Mouse (Mus musculus): Measurements from ENCODE around the gene Phf19. TPM values are rescaled to one million over a fixed set of nuclear protein-coding genes. Genes with fewer than 3 reads are reported as not detected.

The Phf19 gene
- polyA plus RNA-seq (2015; fragmentation: Nextera tagmentation; extraction: Ambion mirVana) = 3.2 and 4.2 TPM in 2 replicates

DNA sequence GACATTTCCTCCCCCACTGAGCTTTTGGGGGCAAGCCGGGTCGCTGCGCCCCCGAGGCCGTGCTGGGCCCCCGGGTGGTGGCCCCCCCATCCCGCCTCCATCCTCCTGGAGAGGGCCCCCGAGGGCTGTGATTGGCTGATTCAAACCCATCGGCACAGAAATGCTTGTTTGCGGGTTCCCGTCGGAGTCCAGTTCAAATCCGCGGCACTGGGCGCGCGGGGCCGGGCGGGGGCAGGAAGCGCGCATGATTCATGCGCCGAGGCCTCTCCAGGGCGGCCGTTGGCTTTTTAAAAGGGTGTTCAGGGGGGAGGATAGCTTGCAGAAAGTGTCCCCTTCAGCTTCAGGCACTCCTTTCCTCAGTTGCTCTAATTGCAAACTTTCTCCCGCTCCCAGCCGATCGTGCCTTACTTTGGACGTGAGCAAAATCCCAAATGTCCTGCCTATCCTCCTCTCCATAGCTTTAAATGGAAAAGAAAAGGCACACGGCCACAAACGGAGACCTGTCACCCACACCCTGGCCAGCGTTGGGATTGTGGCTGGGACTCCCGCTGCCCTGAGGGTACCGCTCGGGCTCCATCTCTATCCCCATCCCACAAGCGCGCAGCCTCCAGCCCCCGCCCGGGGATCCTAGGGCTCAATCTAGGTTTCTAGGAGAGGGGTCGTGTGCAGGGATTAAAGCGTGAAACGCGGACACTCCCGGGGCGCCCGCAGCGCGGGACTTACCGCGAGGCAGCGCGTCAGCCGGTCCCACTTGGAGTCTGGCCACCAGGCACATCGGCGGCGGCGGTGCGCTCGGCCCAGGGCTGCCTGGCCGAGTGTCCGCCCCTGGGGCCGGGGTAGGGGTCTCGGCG lies at the start of gene Phf19:
Phf19 (minus strand) TSS at position 809 of the 851 bp plus-strand sequence.
- Histone ChIP-seq H3K4me2 (peak within 1 kb of the TSS; percentile 97), H3K9me3 (no peaks in the 10 kb centered on the region), H3K4me3 (peak within 1 kb of the TSS; percentile 62), H3K27ac (peak within 1 kb of the TSS; percentile 18; the same call in 1 of the 2 replicates), H3K9ac (peak within 1 kb of the TSS; percentile 54), H3K4me1 (peaks cover 24% of the 10 kb centered on the region), H3K27me3 (peaks cover 18% of the 10 kb centered on the region), H3K36me3 (no peaks in the 10 kb centered on the region; the same call in 1 of the 2 replicates)
- ATAC-seq (ENCODE audit: borderline replicate concordance, extremely low read depth, low FRiP score, low TSS enrichment) = peak; percentile 43; the same call in 1 of the 2 replicates
- under 1% methylated on average over 64 of the region's 64 CpGs for WGBS

DNA sequence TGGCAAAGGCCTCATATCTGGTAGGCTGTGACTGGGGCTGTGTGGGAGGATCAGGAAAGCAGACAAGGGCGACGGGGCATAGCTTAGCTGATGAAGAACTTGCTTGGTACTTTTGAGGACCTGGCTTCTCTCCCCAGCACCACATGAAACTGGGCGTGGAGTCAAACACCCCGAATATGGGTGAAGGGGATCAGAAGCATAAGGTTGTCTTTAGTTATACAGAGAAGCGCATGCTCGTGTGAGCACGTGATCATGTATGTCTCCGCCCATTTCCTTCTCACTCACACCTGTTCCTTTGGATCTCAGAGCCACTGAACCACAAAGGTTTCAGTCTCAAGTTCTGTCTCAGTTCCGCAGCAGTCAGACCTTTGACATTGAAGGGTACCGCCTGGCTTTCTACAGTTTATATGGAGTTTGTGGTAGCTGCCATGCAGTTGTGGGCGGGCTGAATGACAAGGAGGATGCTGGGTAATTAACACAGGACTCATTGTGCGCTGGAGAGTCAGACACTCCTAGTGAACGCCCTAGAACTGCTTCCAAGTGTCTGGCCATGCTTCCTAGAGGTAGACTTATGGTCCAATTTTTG lies 49.6 kb upstream of the Phf19 start:
- H3K9ac ChIP-seq = no peak overlapping the region
- H3K27ac ChIP-seq = no peak overlapping the region
- WGBS = 58% methylated on average over 13 of the region's 13 CpGs
- H3K36me3 ChIP-seq = no peaks in the 10 kb centered on the region
- H3K4me3 ChIP-seq = no peak overlapping the region
- H3K9me3 ChIP-seq = no peaks in the 10 kb centered on the region
- no peak overlapping the region for H3K4me2 ChIP-seq
- no peak for ATAC-seq (ENCODE audit: borderline replicate concordance, extremely low read depth, low FRiP score, low TSS enrichment)
- peaks cover 25% of the 10 kb centered on the region for H3K4me1 ChIP-seq
- no peaks in the 10 kb centered on the region for H3K27me3 ChIP-seq

DNA sequence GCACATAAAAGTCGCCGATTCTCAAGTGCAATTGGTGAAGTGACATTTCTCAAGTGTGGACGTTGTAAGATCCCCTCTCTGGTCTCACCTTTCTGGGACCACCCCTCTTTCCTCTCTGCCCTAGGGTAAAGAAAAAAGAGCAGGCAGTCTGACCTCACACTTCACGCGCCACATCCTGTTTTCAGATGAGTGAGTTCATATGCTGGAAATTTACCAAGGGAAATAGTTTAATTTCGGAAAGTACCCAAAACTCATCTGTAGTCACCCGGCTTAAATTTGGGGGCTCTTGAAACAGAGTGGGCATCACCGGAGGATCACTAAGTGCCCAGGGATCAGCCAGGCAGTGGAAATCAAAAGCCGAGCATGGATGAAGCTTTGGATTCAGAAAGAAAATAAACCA lies 49.1 kb upstream of the Phf19 start:
- 65% methylated on average over 9 of the region's 9 CpGs for WGBS
- H3K36me3 ChIP-seq = no peaks in the 10 kb centered on the region
- no peak overlapping the region for H3K9ac ChIP-seq
- H3K27me3 ChIP-seq = no peaks in the 10 kb centered on the region
- no peak overlapping the region for H3K4me2 ChIP-seq
- H3K27ac ChIP-seq = no peak overlapping the region
- ATAC-seq (ENCODE audit: borderline replicate concordance, extremely low read depth, low FRiP score, low TSS enrichment) = no peak
- H3K4me1 ChIP-seq = peaks cover 25% of the 10 kb centered on the region
- no peaks in the 10 kb centered on the region for H3K9me3 ChIP-seq
- no peak overlapping the region for H3K4me3 ChIP-seq

DNA sequence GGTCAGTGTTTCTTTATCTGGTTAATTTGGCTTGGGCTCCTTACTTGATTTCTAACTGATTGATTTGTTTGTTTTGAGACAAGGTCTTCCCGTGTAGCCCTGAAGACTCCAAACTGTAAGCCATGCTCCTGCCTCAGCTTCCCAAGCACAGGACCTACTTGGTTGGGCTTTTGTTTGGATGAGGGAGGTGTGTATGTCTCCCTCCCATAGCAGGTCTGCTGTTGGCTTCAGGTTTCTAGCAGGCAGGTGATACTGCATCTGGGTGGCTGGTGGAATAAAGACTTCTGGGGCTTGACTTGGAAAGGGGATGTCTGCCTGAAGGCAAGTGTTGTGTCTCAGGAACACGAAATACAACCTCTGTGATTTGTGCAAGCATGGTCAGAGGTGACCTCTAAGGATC lies 48.4 kb upstream of the Phf19 start:
- Histone ChIP-seq H3K4me3 (no peak overlapping the region), H3K9me3 (no peaks in the 10 kb centered on the region), H3K4me2 (no peak overlapping the region), H3K36me3 (no peaks in the 10 kb centered on the region), H3K27ac (no peak overlapping the region), H3K4me1 (peaks cover 25% of the 10 kb centered on the region), H3K27me3 (no peaks in the 10 kb centered on the region), H3K9ac (no peak overlapping the region)
- ATAC-seq (ENCODE audit: borderline replicate concordance, extremely low read depth, low FRiP score, low TSS enrichment) = no peak
- WGBS = 50% methylated on average over 2 of the region's 2 CpGs

DNA sequence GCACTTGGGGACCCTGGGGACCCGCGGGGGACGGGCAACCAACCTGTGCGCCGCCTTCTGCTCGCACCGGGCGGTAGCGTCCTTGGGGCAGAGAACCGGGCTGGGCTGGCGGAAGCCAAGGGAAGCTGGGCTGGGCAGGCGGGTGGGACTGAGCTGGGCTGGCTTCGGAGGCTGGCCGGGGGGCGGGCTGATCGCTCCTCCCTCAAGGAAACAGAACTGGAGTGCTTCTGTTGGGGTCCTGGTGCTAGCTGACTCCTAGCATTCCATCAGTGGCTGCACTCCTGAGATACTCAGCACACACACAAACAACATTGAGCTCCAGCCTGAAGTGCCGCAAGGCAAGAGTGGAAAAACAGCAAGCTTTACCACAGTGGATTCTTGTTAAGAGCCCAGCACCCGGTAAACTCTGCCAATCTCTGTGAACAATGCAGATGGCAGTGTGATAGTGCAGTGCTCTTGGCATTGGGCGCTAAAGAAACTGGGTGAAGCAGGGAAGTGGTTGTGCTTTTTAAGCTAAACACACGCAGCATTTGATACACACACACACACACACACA lies 47.7 kb upstream of the Phf19 start, which contains the start of gene Traf1:
Traf1 (minus strand) TSS at position 292 of the 556 bp plus-strand sequence.
- Histone ChIP-seq H3K4me1 (peaks cover 25% of the 10 kb centered on the region), H3K27ac (0 out of 2 replicates have a peak within 1 kb of the TSS, but pooled peaks have one; percentile 33)
- ATAC-seq (ENCODE audit: borderline replicate concordance, extremely low read depth, low FRiP score, low TSS enrichment) = peak; percentile 76

DNA sequence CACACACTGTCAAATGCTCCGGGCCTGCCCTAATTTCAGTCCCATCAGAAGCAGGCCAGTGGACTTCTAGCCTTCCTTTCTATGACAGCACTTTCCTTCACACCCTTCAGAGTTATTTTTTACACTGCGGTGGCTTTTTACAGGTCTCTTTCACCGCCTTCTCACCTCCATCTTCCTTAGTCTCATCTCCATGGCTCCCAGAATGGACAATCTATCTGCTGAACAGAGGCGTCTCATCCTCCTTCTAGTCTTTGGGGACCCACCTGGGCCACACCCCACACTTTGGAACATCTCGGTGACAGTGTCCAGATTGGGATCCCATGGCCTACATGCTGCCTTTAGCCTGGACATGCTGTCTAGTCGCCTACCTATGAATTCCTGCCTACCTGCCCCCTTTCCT lies 47.1 kb upstream of the Phf19 start:
- Histone ChIP-seq H3K27ac (0 out of 2 replicates have a peak overlapping the region, but pooled peaks have one; percentile 33), H3K27me3 (no peaks in the 10 kb centered on the region)
- 48% methylated on average over 6 of the region's 6 CpGs for WGBS

More for the DNA sequence above, 47.7 kb upstream of the Phf19 start, which contains the start of gene Traf1:
- WGBS = 7% methylated on average over 20 of the region's 20 CpGs
- Histone ChIP-seq H3K36me3 (no peaks in the 10 kb centered on the region), H3K4me3 (peak within 1 kb of the TSS; percentile 35), H3K27me3 (no peaks in the 10 kb centered on the region), H3K9me3 (no peaks in the 10 kb centered on the region), H3K9ac (peak within 1 kb of the TSS; percentile 32; the same call in 1 of the 2 replicates), H3K4me2 (peak within 1 kb of the TSS; percentile 66)

DNA sequence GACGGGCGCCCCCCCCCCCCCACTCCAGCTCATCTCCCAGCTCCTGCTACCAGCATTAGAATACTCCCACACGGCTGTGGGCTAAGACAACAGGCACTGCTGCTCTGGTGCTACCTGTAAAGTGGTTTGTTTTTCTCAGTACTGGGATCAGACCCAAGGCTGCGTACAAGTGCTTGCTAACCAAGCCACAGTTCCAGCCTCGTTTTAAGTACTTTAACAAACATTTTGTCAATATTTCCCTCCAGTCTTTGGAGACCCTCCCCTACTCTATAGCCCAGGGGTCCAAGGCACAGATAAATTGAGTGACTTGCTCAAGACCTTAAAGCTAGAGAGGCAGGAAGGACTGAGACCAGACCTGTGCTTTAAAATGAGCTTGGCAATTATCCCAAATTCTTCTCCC lies 46.6 kb upstream of the Phf19 start:
- Histone ChIP-seq H3K9me3 (no peaks in the 10 kb centered on the region), H3K36me3 (no peaks in the 10 kb centered on the region), H3K27ac (no peak overlapping the region), H3K4me2 (0 out of 2 replicates have a peak overlapping the region, but pooled peaks have one; percentile 66), H3K4me3 (no peak overlapping the region), H3K9ac (no peak overlapping the region), H3K4me1 (peaks cover 22% of the 10 kb centered on the region), H3K27me3 (no peaks in the 10 kb centered on the region)
- WGBS = 62% methylated on average over 4 of the region's 5 CpGs
- ATAC-seq (ENCODE audit: borderline replicate concordance, extremely low read depth, low FRiP score, low TSS enrichment) = no peak

More for the DNA sequence above, 47.1 kb upstream of the Phf19 start:
- Histone ChIP-seq H3K4me2 (peak overlapping the region; percentile 66), H3K4me1 (peaks cover 25% of the 10 kb centered on the region), H3K4me3 (peak overlapping the region; percentile 35), H3K9ac (peak overlapping the region; percentile 32; the same call in 1 of the 2 replicates), H3K36me3 (no peaks in the 10 kb centered on the region), H3K9me3 (no peaks in the 10 kb centered on the region)
- ATAC-seq (ENCODE audit: borderline replicate concordance, extremely low read depth, low FRiP score, low TSS enrichment) = no peak

DNA sequence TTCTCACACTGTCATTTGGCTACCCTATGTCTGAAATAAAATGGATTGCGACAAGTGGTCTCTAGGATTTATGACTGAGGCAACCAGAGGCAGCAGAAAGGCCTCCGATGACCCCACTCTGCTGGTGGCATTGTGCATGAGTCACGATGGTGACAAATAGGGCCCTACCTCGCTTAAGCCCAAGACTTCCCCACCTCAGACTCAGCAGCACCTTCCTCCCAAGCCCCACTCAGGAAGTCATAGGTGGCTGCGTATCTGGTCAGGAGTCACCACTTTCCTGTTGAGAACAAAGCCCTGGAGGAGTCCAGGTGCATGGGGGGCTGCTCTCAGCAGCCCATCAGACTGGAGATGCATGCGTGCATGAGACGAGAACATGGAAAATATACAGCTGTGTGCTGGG lies 44.8 kb upstream of the Phf19 start:
- ATAC-seq (ENCODE audit: borderline replicate concordance, extremely low read depth, low FRiP score, low TSS enrichment) = no peak
- 75% methylated on average over 7 of the region's 7 CpGs for WGBS
- no peaks in the 10 kb centered on the region for H3K27me3 ChIP-seq
- peaks cover 17% of the 10 kb centered on the region for H3K4me1 ChIP-seq
- H3K4me2 ChIP-seq = no peak overlapping the region
- H3K4me3 ChIP-seq = no peak overlapping the region
- no peak overlapping the region for H3K27ac ChIP-seq
- H3K36me3 ChIP-seq = no peaks in the 10 kb centered on the region
- no peak overlapping the region for H3K9ac ChIP-seq
- H3K9me3 ChIP-seq = no peaks in the 10 kb centered on the region

DNA sequence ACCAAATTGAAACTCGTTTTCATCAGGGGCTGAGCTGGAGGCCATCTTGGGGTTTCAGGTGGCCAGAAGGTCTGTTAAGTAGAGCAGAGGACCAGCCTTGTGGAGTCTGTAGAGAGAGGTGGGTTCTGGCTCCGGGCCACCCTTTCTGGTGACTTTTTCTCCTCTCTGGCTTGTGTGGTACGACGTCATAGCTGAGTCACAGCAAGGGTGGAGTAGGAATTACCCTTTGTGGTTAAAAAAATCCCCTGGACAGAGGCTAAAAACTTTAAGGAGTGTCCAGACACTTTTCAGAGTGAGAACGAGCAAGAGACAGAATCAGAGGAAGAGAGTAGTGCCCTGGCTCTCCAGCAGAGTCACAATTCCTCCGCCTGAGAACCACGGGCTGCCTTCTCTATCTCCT lies 44.2 kb upstream of the Phf19 start:
- H3K4me1 ChIP-seq = peaks cover 17% of the 10 kb centered on the region
- WGBS = 67% methylated on average over 7 of the region's 7 CpGs
- no peak overlapping the region for H3K4me2 ChIP-seq
- no peaks in the 10 kb centered on the region for H3K9me3 ChIP-seq
- no peak overlapping the region for H3K27ac ChIP-seq
- H3K36me3 ChIP-seq = no peaks in the 10 kb centered on the region
- H3K27me3 ChIP-seq = no peaks in the 10 kb centered on the region
- H3K4me3 ChIP-seq = no peak overlapping the region
- H3K9ac ChIP-seq = no peak overlapping the region
- ATAC-seq (ENCODE audit: borderline replicate concordance, extremely low read depth, low FRiP score, low TSS enrichment) = no peak

DNA sequence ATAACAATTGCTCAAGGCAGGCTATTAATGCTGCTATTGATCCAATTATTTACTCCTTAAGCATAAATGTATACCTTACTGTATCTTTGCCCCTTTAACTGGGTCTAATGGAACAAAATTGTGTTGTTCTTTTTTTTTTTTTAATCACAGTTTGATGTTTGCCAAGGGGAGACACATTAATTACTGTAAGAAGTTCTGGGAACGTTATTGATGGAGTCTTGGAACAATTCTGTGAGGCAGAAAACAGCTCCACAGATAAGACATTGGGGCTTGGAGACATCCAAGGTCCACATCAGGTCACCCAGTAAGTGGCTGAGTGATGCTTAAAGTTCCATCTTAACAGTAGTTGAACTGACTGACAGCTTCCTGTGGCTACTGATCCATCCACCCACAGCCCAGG lies 43.6 kb upstream of the Phf19 start:
- Histone ChIP-seq H3K4me3 (no peak overlapping the region), H3K27me3 (no peaks in the 10 kb centered on the region), H3K9me3 (no peaks in the 10 kb centered on the region), H3K9ac (no peak overlapping the region), H3K27ac (no peak overlapping the region), H3K36me3 (no peaks in the 10 kb centered on the region), H3K4me2 (no peak overlapping the region), H3K4me1 (peaks cover 17% of the 10 kb centered on the region)
- WGBS = 40% methylated on average over 1 of the region's 1 CpGs
- no peak for ATAC-seq (ENCODE audit: borderline replicate concordance, extremely low read depth, low FRiP score, low TSS enrichment)

DNA sequence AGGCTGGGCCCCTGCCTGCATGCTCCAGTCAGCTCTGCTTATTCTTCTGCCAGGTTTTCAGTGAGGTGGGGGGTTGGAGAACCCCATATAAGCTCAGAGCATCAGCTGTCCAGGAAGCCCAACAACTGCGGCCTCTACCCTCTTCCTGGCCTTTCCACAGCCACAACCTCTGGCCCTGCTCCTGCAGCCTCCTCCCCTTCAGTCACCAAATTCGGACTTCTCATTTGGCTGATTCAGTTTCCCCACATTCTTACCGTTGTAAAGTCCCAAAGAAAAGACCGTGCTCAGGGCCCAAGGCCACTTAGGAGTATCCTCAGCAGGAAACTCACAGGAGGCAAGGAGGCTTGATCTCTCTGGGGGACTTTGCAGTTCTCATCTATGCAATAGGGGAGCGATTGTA lies 43.1 kb upstream of the Phf19 start:
- peaks cover 14% of the 10 kb centered on the region for H3K4me1 ChIP-seq
- no peak overlapping the region for H3K9ac ChIP-seq
- no peaks in the 10 kb centered on the region for H3K27me3 ChIP-seq
- H3K9me3 ChIP-seq = no peaks in the 10 kb centered on the region
- H3K27ac ChIP-seq = no peak overlapping the region
- H3K36me3 ChIP-seq = no peaks in the 10 kb centered on the region
- 56% methylated on average over 5 of the region's 5 CpGs for WGBS
- no peak overlapping the region for H3K4me2 ChIP-seq
- ATAC-seq (ENCODE audit: borderline replicate concordance, extremely low read depth, low FRiP score, low TSS enrichment) = no peak
- no peak overlapping the region for H3K4me3 ChIP-seq

DNA sequence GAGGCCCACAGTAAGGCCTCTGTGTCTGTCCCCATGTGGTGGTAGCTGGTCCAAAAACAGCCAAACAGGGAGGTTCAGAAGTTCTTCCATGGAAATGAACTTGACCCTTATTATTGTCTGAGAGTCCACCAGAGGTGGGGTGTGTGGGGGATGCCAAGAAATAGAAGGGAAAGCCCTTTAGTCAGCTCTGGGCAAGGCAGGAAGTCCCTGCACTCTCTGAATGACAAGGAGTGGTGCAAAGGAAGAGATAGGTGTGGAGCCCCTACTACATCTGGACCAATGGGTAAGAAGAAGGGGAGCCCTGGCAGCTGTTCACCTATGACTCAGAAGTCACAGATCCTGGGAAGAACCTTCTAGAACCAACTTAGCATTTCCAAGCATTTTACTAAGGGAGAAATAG lies 40.5 kb upstream of the Phf19 start:
- Histone ChIP-seq H3K27me3 (no peaks in the 10 kb centered on the region), H3K9me3 (no peaks in the 10 kb centered on the region), H3K4me2 (no peak overlapping the region), H3K9ac (no peak overlapping the region), H3K4me1 (no peaks in the 10 kb centered on the region), H3K4me3 (no peak overlapping the region), H3K27ac (no peak overlapping the region), H3K36me3 (no peaks in the 10 kb centered on the region)
- ATAC-seq (ENCODE audit: borderline replicate concordance, extremely low read depth, low FRiP score, low TSS enrichment) = no peak

Data from lung, embryonic 15.5 days (tissue).